ENCODE assay signal across 10 mouse cellular contexts in genomic region chr7:98694046-98694445, GRCm38 (mm10). TPM values are rescaled to one million over a fixed set of nuclear protein-coding genes. Genes with fewer than 3 reads are reported as not detected.
DNase-seq lines count a peak whose midpoint lies in the region; ATAC-seq and TF ChIP-seq lines count a peak whose summit lies in the region.
"Had no signal": no experiment of that assay in that cellular context is flagged by ENCODE, and none has a peak within 500 bp of the region (broad histone marks: within the 10 kb centered on the region; RNA-seq: fewer than 3 reads in every experiment).

No protein-coding gene starts in this region.

- no peak overlapping the region for H3K27ac ChIP-seq in left cerebral cortex, adult 2 months
- peak overlapping the region; percentile 99 for H3K27ac ChIP-seq in thymus, adult 2 months (ENCODE audit: control insufficient read depth, insufficient read depth, low read length)
- no peak overlapping the region for H3K27ac ChIP-seq in forebrain, embryonic 15.5 days (replicated peaks)
- H3K27ac ChIP-seq: embryonic facial prominence, embryonic 13.5 days; heart, embryonic 10.5 days had no signal

- intact Hi-C loops in left cerebral cortex, postnatal 25 days (cut with DNase I) = no loop called here
- intact Hi-C loops in left cerebral cortex, adult 2 months (cut with DNase I) = no loop called here

- WGBS in thymus, adult 2 months = 36% methylated on average over 5 of the region's 5 CpGs
- whole genome bisulfite sequencing in forebrain, embryonic 15.5 days = 77% methylated on average over 5 of the region's 5 CpGs

- H3K9ac ChIP-seq in forebrain, embryonic 15.5 days (replicated peaks) = no peak overlapping the region
- H3K9ac ChIP-seq: embryonic facial prominence, embryonic 13.5 days had no signal

- H3K4me2 ChIP-seq in forebrain, embryonic 15.5 days (replicated peaks) = no peak overlapping the region
- H3K4me2 ChIP-seq: embryonic facial prominence, embryonic 13.5 days had no signal

- H3K4me1 ChIP-seq in thymus, adult 2 months (replicated peaks; ENCODE audit: control insufficient read depth, insufficient read depth, low read length) = peaks cover 17% of the 10 kb centered on the region
- peaks cover 5% of the 10 kb centered on the region for H3K4me1 ChIP-seq in forebrain, embryonic 15.5 days

- H3K27me3 ChIP-seq in thymus, adult 2 months (ENCODE audit: control insufficient read depth, insufficient read depth, low read length) = no peaks in the 10 kb centered on the region
- H3K27me3 ChIP-seq in forebrain, embryonic 15.5 days = no peaks in the 10 kb centered on the region
- H3K27me3 ChIP-seq: embryonic facial prominence, embryonic 13.5 days had no signal

- no peak for TF ChIP-seq CTCF in left cerebral cortex, adult 2 months (IDR thresholded peaks at IDR 0.05)
- no peak for TF ChIP-seq CTCF in thymus, adult 2 months (IDR thresholded peaks at IDR 0.05; ENCODE audit: borderline replicate concordance, control insufficient read depth, extremely low read depth, insufficient read depth, low read length, poor library complexity)

- H3K9me3 ChIP-seq in forebrain, embryonic 15.5 days = no peaks in the 10 kb centered on the region
- H3K9me3 ChIP-seq: embryonic facial prominence, embryonic 13.5 days; heart, embryonic 10.5 days had no signal

- H3K4me3 ChIP-seq in left cerebral cortex, adult 2 months = no peak overlapping the region
- no peak overlapping the region; the same call in 1 of the 2 replicates for H3K4me3 ChIP-seq in thymus, adult 2 months (ENCODE audit: control insufficient read depth, insufficient read depth, low read length)
- no peak overlapping the region for H3K4me3 ChIP-seq in forebrain, embryonic 15.5 days
- H3K4me3 ChIP-seq: embryonic facial prominence, embryonic 13.5 days; heart, embryonic 10.5 days had no signal

- DNase-seq in left cerebral cortex, postnatal 25 days (ENCODE audit: low spot score in 2 of 2) = peak; percentile 13 to 62
- no peak for DNase-seq in left cerebral cortex, adult 2 months (ENCODE audit: extremely low spot score in 1 of 2, low spot score in 2 of 2)
- peak; percentile 84 for DNase-seq in T-cell, adult 2 months (ENCODE audit: low spot score)
- peak; percentile 67 for DNase-seq in lung, postnatal 25 days (ENCODE audit: low spot score)
- DNase-seq in thymus, adult 2 months = peak; percentile 72
- DNase-seq in yolk sac, embryonic 10.5 days (ENCODE audit: low spot score) = no peak
- DNase-seq in adrenal gland, adult 18-20 months (ENCODE audit: low spot score in 2 of 2) = no peak

- no peaks in the 10 kb centered on the region for H3K36me3 ChIP-seq in thymus, adult 2 months (ENCODE audit: control insufficient read depth, insufficient read depth, low read length)
- no peaks in the 10 kb centered on the region for H3K36me3 ChIP-seq in forebrain, embryonic 15.5 days
- H3K36me3 ChIP-seq: embryonic facial prominence, embryonic 13.5 days; heart, embryonic 10.5 days had no signal

- ATAC-seq in forebrain, embryonic 15.5 days (replicated peaks) = no peak

- TF ChIP-seq POLR2A in thymus, adult 2 months (IDR thresholded peaks at IDR 0.05; ENCODE audit: control insufficient read depth, extremely low read depth, insufficient read depth, low read length, poor library complexity) = no peak

RNA-seq across cellular contexts. Expression of gene Thap12, which starts 8.9 kb away (rescaled TPM):
- 10 to 100 TPM; 60.8 to 61.8 TPM for total RNA-seq in left cerebral cortex, postnatal 25 days (2021)
- 10 to 100 TPM; 57.7 to 61.2 TPM for total RNA-seq in left cerebral cortex, adult 2 months (2021)
- 10.7 and 11.8 TPM in 2 replicates for polyA plus RNA-seq in thymus, adult 2 months (2012; rRNA removed)
- 10 to 100 TPM; 64.2 to 80.5 TPM for total RNA-seq in adrenal gland, adult 18-20 months (2021)
- polyA plus RNA-seq in forebrain, embryonic 15.5 days (2015; fragmentation: Nextera tagmentation; extraction: Ambion mirVana) = 49.0 and 54.9 TPM in 2 replicates

RNA-seq across cellular contexts. Expression of gene Emsy, which starts 37.5 kb away (rescaled TPM):
- total RNA-seq in left cerebral cortex, postnatal 25 days (2021) = 10 to 100 TPM; 62.4 to 68.4 TPM
- 10 to 100 TPM; 67.4 to 76.7 TPM for total RNA-seq in left cerebral cortex, adult 2 months (2021)
- polyA plus RNA-seq in thymus, adult 2 months (2012; rRNA removed) = 52.8 and 53.5 TPM in 2 replicates
- total RNA-seq in adrenal gland, adult 18-20 months (2021) = 10 to 100 TPM; 28.6 to 32.5 TPM
- polyA plus RNA-seq in forebrain, embryonic 15.5 days (2015; fragmentation: Nextera tagmentation; extraction: Ambion mirVana) = 35.3 and 40.2 TPM in 2 replicates

Comparison
In these comparisons a context has a peak if more than half of its experiments do, and no peak if none do; other contexts are left out.
1. DNase-seq: peak in left cerebral cortex, postnatal 25 days (2 of 2), T-cell, adult 2 months (single experiment), lung, postnatal 25 days (single experiment) and thymus, adult 2 months (single experiment); none in left cerebral cortex, adult 2 months (0 of 2), yolk sac, embryonic 10.5 days (single experiment) and adrenal gland, adult 18-20 months (0 of 2).